Mouse (Mus musculus) heart, embryonic 13.5 days (tissue): ENCODE results near the gene Gse1. TPM values are rescaled to one million over a fixed set of nuclear protein-coding genes. Genes with fewer than 3 reads are reported as not detected.

ENCODE experiments used
- ATAC-seq: fragments of 200-750 bp; cut with Nextera tagmentation; 2 replicates; pipeline ENCODE4 v1.8.0; 2017; ENCODE audit warnings: moderate TSS enrichment; ENCODE audit not compliant: insufficient number of reproducible peaks, low FRiP score, low TSS enrichment; ENCODE audit errors: extremely low read depth
- H3K27ac ChIP-seq: fragments of 300-500 bp; sonication (generic); replicated peaks from 2 replicates; pipeline ENCODE4 v1.5.1; 2015; ENCODE audit warnings: moderate library complexity, mild to moderate bottlenecking, inconsistent platforms
- H3K27me3 ChIP-seq: fragments of 300-500 bp; sonication (generic); replicated peaks from 2 replicates; pipeline ENCODE4 v1.6.1; 2015; ENCODE audit warnings: mild to moderate bottlenecking, inconsistent platforms
- H3K36me3 ChIP-seq: fragments of 300-500 bp; sonication (generic); 2 replicates; pipeline ENCODE4 v1.6.1; 2015; ENCODE audit warnings: mild to moderate bottlenecking, inconsistent platforms
- H3K4me1 ChIP-seq: fragments of 300-500 bp; sonication (generic); 2 replicates; pipeline ENCODE4 v1.6.1; 2015; ENCODE audit warnings: inconsistent platforms
- H3K4me2 ChIP-seq: fragments of 300-500 bp; sonication (generic); 2 replicates; pipeline ENCODE4 v1.6.1; 2015; ENCODE audit warnings: inconsistent platforms, mild to moderate bottlenecking, moderate library complexity
- H3K4me3 ChIP-seq: fragments of 300-500 bp; sonication (generic); 2 replicates; pipeline ENCODE4 v1.5.1; 2015; ENCODE audit warnings: moderate library complexity, mild to moderate bottlenecking, inconsistent platforms
- H3K9ac ChIP-seq: fragments of 300-500 bp; sonication (generic); 2 replicates; pipeline ENCODE4 v1.6.1; 2015; ENCODE audit warnings: inconsistent platforms, mild to moderate bottlenecking, moderate library complexity
- H3K9me3 ChIP-seq: fragments of 300-500 bp; sonication (generic); 2 replicates; pipeline ENCODE4 v1.6.1; 2016; ENCODE audit warnings: inconsistent platforms
- WGBS: fragments of 180-500 bp; shearing (Covaris S2); methylation state at CpG from one replicate; pipeline ENCODE4 v1.1.7; 2015; ENCODE audit warnings: mixed read lengths; 5-methylcytosine and 5-hydroxymethylcytosine counted together
- polyA plus RNA-seq: library from polyadenylated mRNA; unstranded; fragments of >200 nt; fragmentation: Nextera tagmentation; extraction: Ambion mirVana; gene quantifications from 2 replicates; pipeline ENCODE4 v1.2.1, GENCODE M21; 2015

Gene Gse1
- polyA plus RNA-seq, 1 experiment from 2014 or later = 8.5 TPM

DNA sequence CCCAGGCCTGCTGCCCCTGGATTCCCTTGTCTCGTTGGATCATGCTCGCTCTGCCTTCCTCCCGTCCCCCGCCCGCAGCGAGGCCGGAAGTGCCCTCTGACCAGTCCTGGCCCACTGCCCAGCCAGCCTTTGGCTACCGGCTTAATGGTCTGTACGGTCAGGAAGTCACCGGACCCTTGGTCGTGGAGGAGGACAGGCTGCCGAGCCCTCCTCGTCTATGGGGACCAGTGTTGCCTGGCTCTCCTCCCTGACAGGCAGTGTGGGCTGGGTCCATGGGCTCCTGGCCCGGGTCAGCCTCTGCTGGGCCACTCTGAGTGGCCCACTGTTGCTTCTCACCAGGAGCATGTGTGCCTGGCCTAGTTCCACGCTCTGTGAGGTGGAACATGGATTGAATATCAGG, 266.6 kb downstream of the Gse1 start:
- Histone ChIP-seq H3K4me3 (0 out of 2 replicates have a peak overlapping the region, but pooled peaks have one; percentile 2), H3K36me3 (no peaks in the 10 kb centered on the region), H3K27me3 (no peaks in the 10 kb centered on the region), H3K9me3 (no peaks in the 10 kb centered on the region), H3K4me2 (peak overlapping the region; percentile 44), H3K4me1 (peaks cover 99% of the 10 kb centered on the region), H3K27ac (peak overlapping the region; percentile 73), H3K9ac (peak overlapping the region; percentile 62)
- 23% methylated on average over 15 of the region's 15 CpGs for WGBS
- ATAC-seq = no peak

DNA sequence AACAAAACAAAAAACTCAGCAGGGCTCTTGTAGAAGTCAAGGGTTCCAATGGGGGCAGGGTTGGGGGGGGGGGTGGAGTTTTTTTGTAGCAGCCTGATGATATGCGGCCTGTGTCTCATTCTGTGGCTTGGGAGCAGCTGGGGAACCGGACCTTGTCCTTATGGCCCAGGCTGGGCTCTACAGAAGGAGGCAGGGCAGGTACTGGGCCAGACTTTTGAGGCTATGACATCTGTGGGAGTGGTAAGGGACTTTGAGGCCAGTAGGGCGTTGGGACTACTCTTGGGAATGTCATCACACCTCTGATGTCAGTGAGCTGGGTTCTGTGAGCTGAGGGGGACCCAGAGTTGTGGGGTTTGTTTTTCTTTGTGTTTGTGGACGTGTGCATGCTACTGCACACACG, 267.2 kb downstream of the Gse1 start:
- no peak overlapping the region for H3K4me3 ChIP-seq
- WGBS = 61% methylated on average over 5 of the region's 5 CpGs
- no peaks in the 10 kb centered on the region for H3K36me3 ChIP-seq
- no peak overlapping the region for H3K4me2 ChIP-seq
- H3K27ac ChIP-seq = peak overlapping the region; percentile 73; the same call in 1 of the 2 replicates
- peak overlapping the region; percentile 62; the same call in 1 of the 2 replicates for H3K9ac ChIP-seq
- peaks cover 99% of the 10 kb centered on the region for H3K4me1 ChIP-seq
- no peaks in the 10 kb centered on the region for H3K9me3 ChIP-seq
- ATAC-seq = no peak
- H3K27me3 ChIP-seq = no peaks in the 10 kb centered on the region

DNA sequence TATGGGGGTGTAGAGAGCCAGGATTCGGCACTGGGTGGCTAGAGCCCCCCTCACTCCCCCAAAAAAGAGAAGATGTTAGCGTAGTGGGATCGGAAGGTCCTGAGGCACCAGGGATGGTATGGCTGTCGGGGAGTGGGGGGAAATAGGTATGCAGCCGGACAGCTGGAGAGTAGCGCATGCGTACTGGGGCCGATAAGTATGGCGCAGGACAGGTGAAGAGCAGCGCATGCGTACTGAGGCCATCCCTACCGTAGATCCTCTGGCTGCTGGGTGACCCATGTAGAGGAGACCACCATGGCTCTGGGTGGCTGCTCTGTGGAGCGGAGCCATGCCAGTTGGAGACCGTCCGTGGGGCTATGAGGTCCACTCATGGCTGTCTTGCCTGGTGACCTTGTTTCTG, 268.2 kb downstream of the Gse1 start:
- peaks cover 99% of the 10 kb centered on the region for H3K4me1 ChIP-seq
- no peak overlapping the region for H3K9ac ChIP-seq
- H3K27ac ChIP-seq = no peak overlapping the region
- 96% methylated on average over 15 of the region's 15 CpGs for WGBS
- H3K9me3 ChIP-seq = no peaks in the 10 kb centered on the region
- no peak overlapping the region for H3K4me3 ChIP-seq
- ATAC-seq = no peak
- H3K27me3 ChIP-seq = no peaks in the 10 kb centered on the region
- no peaks in the 10 kb centered on the region for H3K36me3 ChIP-seq
- H3K4me2 ChIP-seq = no peak overlapping the region

DNA sequence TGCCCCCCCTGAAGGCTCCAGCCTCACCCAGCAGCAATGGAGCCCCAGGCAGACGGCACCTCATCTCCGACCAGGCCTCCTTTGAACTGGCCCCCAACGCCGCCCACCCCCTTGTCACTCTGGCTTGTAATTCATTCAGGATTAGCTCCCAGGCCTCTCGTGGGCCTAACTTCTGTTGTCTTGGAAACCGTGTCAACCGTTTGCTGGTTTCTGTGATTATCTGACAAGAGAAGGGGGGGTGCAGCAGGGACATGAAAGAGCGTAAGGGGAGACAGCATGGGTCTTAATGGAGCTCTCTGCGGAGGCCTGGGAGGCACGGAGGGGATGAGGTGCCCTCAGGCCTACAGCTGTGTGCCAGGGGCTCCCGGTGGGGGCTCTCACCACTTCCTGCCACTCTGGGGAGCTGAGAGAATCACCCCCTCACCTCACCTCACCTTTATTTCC, 269.3 kb downstream of the Gse1 start:
- H3K36me3 ChIP-seq = no peaks in the 10 kb centered on the region
- H3K27me3 ChIP-seq = no peaks in the 10 kb centered on the region
- no peaks in the 10 kb centered on the region for H3K9me3 ChIP-seq
- 27% methylated on average over 11 of the region's 11 CpGs for WGBS
- ATAC-seq = no peak
- peaks cover 97% of the 10 kb centered on the region for H3K4me1 ChIP-seq
- peak overlapping the region; percentile 79 for H3K9ac ChIP-seq
- H3K4me3 ChIP-seq = no peak overlapping the region
- peak overlapping the region; percentile 93 for H3K27ac ChIP-seq
- peak overlapping the region; percentile 68 for H3K4me2 ChIP-seq

DNA sequence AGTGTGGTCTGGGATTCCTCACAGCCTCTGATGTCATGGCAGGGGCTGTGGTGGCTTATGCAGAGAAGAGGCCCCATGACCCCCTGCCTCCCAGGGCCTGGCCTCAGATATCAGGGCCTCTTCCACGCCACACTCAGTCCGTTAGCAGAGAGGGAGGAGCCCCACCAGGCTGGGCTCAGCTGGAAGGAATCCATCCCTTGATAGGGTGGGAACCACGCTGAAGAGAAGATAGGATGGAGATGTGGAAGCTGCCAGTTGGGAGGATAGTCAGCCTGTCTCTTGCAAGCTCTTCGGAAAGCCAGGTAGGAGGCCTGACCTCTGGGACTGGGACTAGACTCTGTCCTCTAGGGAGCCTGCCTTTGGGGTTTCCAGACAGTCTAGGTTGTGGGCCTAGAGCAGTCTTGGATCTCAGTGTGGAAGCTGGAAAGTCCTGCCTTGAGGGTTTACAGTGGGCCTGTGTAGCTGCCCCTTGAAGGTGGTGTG, 270.1 kb downstream of the Gse1 start:
- 7% methylated on average over 4 of the region's 4 CpGs for WGBS
- peak overlapping the region; percentile 79 for H3K9ac ChIP-seq
- H3K9me3 ChIP-seq = no peaks in the 10 kb centered on the region
- H3K4me2 ChIP-seq = peak overlapping the region; percentile 68
- peaks cover 97% of the 10 kb centered on the region for H3K4me1 ChIP-seq
- no peaks in the 10 kb centered on the region for H3K36me3 ChIP-seq
- peak; percentile 40; the same call in 1 of the 2 replicates for ATAC-seq
- peak overlapping the region; percentile 93 for H3K27ac ChIP-seq
- no peaks in the 10 kb centered on the region for H3K27me3 ChIP-seq
- H3K4me3 ChIP-seq = peak overlapping the region; percentile 43

DNA sequence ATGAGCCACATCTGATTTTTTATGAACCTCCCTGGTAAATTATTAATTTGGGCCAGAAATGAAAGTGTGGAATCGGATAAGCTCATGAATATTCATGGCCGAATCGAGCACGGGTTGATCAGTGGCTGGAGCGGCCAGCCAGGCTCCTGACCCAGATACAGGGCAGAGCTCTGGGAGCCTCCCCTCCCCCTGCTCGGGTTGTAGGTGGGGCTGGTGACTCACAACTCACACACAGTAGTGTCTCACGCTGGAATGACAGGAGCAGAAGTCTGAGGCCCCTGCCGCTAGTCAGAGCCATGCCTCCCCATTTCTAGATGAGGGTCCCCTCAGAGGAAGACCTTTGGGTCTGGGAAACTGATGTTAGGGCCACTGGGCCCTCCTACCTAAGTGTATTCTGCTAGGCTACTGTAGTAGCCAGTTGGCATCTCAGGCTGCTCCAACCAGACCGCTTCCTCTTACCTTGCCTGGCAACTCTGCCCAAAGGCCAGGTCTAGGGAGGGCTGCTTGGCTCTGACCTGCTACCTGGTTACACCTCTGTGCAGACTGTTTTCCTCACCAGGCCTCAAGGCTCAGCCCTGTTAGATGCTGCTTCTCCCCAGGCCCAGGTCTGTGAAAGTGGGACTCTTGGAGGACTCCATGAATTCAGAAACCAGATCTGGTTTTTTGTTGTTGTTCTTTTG, 270.8 kb downstream of the Gse1 start:
- 13% methylated on average over 9 of the region's 9 CpGs for WGBS
- Histone ChIP-seq H3K4me1 (peaks cover 97% of the 10 kb centered on the region), H3K9me3 (no peaks in the 10 kb centered on the region), H3K4me2 (peak overlapping the region; percentile 68), H3K4me3 (peak overlapping the region; percentile 43), H3K36me3 (no peaks in the 10 kb centered on the region), H3K27me3 (no peaks in the 10 kb centered on the region), H3K27ac (peak overlapping the region; percentile 93), H3K9ac (peak overlapping the region; percentile 79)
- peak; percentile 58; the same call in 1 of the 2 replicates for ATAC-seq

DNA sequence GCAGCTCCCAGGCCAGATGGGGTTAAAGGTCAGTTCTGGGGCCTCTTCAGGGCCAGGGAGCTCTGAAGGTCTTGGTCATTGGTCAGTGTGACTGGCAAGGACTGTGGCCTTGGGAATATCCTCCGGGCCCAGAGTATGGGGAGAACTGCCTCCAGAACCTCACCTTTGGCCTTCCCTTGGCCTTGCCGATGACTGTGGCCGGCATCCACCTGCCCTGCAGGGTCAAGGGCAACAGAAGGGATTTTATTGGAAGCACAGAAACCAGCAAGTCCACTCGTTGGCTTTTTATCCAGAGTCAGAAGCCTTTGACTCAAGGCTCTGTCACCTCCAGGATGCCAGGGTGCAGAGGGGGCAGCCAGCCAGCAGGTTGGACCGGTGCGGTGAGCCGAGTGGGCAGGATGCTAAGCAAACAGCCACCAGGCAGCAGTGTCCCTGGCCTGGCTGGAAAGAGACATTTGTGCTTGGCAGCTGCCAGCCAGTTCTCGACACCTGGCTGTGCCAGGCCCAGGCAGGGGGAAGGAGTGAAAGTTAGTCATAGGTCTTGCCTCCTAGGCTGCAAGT, 272.5 kb downstream of the Gse1 start:
- Histone ChIP-seq H3K4me2 (0 out of 2 replicates have a peak overlapping the region, but pooled peaks have one; percentile 3), H3K27ac (no peak overlapping the region), H3K36me3 (no peaks in the 10 kb centered on the region), H3K9me3 (no peaks in the 10 kb centered on the region), H3K9ac (no peak overlapping the region), H3K4me3 (no peak overlapping the region), H3K27me3 (no peaks in the 10 kb centered on the region), H3K4me1 (peaks cover 97% of the 10 kb centered on the region)
- no peak for ATAC-seq
- 76% methylated on average over 8 of the region's 8 CpGs for WGBS

DNA sequence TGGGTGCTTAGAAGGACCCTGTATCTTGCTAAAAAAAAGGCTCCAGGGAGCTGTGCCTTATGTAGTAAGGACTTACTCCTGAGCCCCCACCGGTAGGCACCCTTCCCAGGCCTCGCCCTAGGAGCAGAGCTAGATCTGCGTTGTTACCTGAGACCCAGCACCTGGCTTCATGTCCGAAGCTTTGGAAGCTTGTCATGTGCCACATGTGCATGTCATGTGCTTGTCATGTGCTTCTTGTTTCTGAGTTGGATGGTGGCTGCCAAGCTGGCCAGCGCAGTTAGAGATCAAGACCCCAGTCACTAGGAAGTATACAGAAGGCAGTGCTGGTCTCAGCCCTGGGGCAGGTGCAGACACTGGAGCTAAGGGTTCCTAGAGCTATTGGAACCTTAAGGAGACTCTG, 273.2 kb downstream of the Gse1 start:
- Histone ChIP-seq H3K27me3 (no peaks in the 10 kb centered on the region), H3K9me3 (no peaks in the 10 kb centered on the region), H3K4me2 (no peak overlapping the region), H3K4me3 (no peak overlapping the region), H3K36me3 (no peaks in the 10 kb centered on the region), H3K9ac (no peak overlapping the region), H3K27ac (no peak overlapping the region), H3K4me1 (peaks cover 98% of the 10 kb centered on the region)
- ATAC-seq = no peak
- 88% methylated on average over 5 of the region's 5 CpGs for WGBS

DNA sequence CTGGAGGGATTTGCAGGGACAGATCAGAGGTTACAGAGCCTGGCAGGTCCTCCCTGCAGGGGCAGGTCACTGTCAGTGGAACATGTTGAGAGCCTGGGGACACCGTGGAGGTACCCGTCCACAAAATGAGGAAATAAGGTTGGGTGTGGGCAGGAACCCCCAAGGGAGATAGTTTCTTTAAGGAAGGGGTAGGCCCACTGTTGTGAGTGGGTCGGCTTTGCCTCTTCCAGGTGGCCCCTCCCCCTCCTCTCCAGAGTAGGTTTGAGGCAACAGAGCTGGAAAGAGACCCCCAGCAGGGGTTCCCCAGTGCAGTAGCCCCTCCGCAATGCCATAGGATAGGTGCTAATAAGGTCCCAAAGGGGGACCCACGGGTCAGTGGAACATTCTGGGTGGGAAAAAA, 274.2 kb downstream of the Gse1 start:
- WGBS = 50% methylated on average over 5 of the region's 5 CpGs
- no peak overlapping the region for H3K4me3 ChIP-seq
- peaks cover 95% of the 10 kb centered on the region for H3K4me1 ChIP-seq

DNA sequence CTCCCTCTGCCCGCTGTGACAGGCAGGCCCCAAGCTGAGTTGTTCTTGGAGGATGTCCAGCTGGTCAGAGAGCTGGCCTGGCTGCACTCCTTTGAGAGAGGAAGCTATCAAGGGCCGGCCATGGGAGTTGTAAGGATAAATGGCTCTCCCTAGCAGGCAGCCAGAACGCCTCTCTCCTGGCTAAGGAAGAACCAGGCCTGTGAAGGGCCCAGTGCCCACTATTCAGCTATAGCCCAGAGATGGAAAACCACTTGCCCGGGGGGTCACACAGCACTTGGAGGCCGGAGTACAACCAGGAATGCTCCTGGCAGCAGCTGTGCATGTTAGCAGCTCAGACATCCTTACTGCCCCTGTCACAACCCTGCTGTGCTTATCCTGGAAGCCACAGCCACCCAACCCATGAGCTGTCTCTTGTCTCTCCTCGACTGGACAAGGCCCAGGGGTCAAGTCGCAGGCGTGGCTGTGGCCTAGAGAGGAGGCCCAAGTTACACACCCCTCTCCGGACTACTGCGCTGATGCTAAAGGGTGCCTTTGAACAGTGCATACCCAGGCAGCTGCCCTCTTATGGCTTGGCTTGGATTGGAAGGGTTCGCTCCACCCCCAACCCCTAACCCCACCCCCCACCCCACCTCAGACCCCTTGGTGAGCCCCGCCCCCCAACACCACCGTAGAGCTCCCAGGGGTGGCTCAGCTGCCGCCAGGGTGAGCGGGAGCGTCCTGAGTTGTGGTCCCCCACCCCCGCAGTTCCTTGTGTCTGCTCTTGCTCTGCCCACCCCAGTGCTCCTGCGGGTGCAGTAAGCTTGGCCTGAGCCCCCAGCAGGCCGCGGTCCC, 276.2 kb downstream of the Gse1 start:
- H3K9me3 ChIP-seq = no peaks in the 10 kb centered on the region
- H3K27me3 ChIP-seq = no peaks in the 10 kb centered on the region
- peak overlapping the region; percentile 67 for H3K4me2 ChIP-seq
- WGBS = 8% methylated on average over 20 of the region's 20 CpGs
- H3K4me1 ChIP-seq = peaks cover 95% of the 10 kb centered on the region
- H3K4me3 ChIP-seq = peak overlapping the region; percentile 29
- 0 out of 2 replicates have a peak, but pooled peaks have one; percentile 17 for ATAC-seq
- H3K27ac ChIP-seq = peak overlapping the region; percentile 93
- H3K36me3 ChIP-seq = no peaks in the 10 kb centered on the region
- peak overlapping the region; percentile 77 for H3K9ac ChIP-seq

More for the DNA sequence above, 274.2 kb downstream of the Gse1 start:
- H3K27ac ChIP-seq = no peak overlapping the region
- no peaks in the 10 kb centered on the region for H3K27me3 ChIP-seq
- H3K4me2 ChIP-seq = no peak overlapping the region
- no peaks in the 10 kb centered on the region for H3K9me3 ChIP-seq
- H3K9ac ChIP-seq = peak overlapping the region; percentile 56; the same call in 1 of the 2 replicates
- ATAC-seq = no peak
- no peaks in the 10 kb centered on the region for H3K36me3 ChIP-seq

DNA sequence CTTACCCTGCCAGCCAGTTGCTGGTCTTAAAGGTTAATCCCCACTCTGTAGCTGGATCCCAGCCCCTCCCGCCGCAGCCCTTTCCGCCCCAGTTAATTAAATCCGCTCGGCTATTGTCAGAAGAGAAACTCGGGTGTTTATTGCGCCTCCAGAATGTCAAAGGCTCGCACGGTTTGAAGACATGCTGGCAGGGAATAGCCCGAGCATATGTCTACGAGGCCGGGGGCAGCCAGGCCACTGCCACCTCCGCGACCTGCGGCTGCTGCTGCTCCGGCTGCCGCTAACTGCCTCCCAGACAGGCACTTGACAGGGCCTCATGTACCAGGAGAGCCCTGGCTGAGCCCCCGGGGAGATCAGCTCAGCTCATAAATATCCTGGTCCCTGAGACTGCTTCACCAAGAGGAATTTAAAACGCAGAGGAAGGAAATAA, 276.8 kb downstream of the Gse1 start:
- Histone ChIP-seq H3K4me1 (peaks cover 95% of the 10 kb centered on the region), H3K36me3 (no peaks in the 10 kb centered on the region), H3K9ac (peak overlapping the region; percentile 77), H3K27ac (peak overlapping the region; percentile 93), H3K4me3 (peak overlapping the region; percentile 29), H3K9me3 (no peaks in the 10 kb centered on the region), H3K4me2 (peak overlapping the region; percentile 67), H3K27me3 (no peaks in the 10 kb centered on the region)
- ATAC-seq = no peak
- WGBS = 5% methylated on average over 19 of the region's 19 CpGs
